Mouse (Mus musculus) lung, postnatal 4 days (tissue): ENCODE results near the gene Lancl1.

Source experiments
- DNase-seq, 2 experiments: peaks; one replicate each; pipeline ENCODE4 v3.0.0; 2021

Gene Lancl1

DNA sequence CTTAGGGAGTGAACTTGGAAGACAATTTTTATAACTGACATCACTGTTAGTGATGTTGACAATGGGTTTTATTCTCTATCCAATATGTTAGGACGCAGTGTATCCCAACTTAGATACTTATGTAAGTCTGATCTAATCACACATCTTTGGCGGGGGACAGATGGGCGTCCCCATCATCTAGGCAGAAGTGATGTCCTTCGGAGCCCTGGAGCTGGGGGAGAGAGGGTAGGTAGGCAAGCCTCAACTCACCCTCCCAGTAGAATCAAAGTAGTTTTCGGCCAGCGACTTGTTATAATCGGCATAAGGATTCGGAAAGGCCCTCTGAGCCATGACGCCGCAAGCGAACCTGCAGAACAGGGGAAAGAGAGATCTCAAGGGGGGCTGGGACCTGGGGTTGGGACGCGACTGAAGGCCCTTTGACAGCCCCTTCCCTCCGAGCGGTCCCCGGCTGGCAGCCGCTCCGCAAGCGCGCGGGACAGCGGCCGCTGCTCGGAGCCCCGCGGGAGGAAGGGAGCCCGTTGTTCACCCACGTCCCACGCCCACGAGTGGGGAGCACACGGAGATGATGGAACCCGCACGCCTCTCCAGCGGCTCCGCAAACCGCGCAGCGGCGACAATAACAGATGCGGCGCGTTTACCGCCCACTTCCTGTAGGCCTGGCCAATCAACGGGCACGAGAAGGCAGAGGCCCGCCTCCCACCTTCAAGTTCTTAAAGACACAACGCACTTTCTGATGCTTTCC, at the start of gene Lancl1:
Gene Lancl1, minus strand, starts transcription at position 627 of the 742 bp plus-strand sequence.
- peak; percentile 91 to 92 for DNase-seq

DNA sequence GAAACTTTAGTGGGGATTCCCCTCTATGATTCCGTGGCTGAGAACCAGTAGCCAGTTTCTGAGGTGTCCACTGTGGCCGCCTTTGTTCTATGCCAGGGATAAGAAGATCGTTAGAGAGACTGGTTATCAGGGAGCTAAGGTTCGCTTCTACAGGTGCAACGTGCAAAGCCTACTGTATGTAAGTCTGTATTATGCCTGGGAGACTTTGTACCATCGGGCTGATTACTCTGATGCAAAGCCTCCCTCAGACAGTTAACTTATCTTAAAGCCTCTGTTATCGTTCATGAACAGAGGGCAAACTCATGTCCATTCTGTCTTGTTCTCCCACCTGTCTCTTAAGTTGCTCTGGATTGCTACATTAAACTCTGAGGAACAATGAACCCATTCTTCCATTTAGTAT, 40.5 kb upstream of the Lancl1 start:
- no peak for DNase-seq

DNA sequence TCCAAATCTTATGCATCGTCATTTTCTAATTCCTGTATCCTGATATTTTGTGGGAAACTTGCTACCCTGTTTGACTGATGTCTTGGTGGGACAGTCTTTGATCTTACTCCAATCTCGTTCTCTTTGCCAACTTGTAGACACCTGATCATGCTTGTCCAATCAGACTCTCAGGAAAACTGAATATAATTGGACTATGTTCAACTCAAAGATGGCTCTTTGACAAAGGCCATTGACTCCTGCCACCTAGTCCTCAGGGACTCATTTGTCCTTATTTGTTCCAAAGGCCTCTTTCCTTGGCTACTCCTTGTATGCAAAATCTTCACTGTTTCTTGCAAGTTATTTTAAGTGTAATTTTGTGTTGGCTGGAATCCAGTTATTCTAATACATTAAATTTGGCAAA, 40.0 kb upstream of the Lancl1 start:
- no peak for DNase-seq

DNA sequence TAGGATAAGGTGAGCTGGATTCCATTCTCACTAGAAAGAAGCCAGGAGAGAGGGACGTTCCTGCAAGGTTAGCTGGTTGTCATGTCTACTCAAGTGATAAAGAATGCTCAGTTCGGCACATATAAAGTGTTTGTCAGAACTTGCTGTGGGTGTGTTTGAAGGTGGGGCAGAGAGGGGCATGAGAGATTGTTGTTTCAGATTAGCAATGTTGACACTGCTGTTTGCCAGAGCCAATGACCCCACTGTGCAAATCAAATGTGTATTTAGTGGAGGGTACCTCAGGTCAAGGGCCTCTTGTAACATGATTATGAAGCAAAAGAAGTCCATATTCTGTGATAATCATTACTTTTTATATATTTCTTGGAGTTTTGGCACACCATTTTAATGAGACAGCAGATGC, 39.1 kb upstream of the Lancl1 start:
- DNase-seq = no peak

DNA sequence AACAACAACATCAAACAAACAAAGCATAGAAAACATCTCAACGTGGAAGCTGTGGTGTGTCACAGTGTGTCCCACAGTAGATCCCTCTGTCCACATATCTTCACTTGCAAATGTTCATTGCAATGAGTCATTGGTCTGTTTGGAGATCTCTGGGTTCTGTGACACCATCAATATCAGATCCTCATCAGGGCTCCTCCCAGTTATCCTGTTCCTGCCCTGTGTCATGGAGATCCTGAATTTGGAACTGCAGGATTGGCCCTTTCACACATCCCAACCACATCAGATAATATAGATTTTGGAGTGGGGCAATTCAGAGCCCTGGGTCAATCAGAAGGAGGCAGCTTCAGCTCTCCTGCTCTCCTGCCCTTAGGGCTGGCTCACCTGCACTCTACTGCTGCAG, 28.9 kb upstream of the Lancl1 start:
- no peak for DNase-seq

DNA sequence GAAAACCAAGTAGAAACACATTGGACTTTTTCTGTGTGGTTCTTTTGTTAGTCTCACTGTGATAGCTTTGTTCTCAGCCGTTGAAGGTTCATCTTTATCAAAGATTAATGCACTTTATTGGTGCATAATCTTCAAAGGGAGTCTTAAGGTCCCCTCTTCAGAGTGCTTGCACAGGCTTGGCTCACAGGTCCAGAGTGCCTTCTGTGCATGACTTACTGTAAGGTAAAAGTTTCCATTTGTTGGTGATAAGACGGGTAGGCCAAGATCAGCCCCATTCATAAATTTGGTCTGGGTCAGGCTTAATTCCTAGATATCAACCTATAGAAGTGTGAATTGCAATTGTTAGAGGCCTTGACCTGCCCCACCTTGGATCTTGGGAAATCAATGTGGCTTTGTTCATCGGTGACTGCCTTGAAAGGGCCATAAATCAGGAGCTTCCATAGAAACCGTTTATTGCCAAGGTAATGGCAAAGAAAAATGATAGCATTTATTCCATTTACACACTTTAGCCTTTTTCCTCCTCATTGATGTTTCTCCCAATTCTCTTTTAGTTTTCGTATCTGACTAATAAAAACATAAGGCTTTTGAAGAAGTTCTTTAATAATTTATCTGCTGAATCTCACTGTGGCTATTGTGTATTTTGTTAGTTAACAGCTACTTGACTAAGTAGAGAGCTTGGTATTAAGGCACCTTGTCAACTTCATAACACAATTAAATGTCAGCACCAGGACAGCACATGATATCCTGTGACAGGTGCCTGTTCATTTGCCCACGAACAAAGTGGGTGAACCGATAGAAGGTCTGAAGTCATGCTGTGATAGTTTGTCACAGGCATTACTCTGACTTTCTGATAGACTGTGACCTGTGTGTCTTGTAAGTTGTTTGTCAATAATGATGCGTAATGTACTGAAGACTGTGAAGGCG, 26.9 kb upstream of the Lancl1 start:
- DNase-seq = no peak

DNA sequence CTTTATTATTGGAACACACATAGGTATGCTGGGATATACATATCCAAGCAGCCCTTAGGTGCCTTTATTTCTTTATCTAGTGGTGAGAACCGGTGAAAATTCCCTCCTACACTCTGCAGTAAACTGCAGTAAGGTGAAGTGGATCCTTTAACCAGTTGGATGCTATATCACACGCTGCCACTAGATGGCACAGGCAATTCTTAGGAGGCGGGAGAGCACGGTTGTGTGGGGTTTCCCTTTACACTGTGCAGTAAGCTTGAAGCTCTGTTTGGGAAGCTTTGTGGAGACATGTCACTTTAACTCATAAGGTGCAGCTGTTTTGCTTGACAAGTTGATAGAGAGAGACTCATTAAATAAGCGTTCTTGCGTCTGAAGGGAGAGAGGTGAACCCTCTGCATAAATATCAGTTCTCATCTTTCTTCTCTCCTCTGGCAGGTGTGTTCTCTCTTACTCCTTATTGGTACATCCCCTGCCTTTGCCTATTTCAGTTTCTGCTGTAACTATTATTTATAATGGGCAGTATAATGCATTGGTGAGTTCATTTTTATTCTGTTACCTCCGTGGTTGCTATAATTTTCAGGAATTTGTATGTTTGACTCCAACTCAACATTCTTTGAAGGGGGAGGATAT, 22.9 kb upstream of the Lancl1 start:
- peak; percentile 27 to 64 for DNase-seq

DNA sequence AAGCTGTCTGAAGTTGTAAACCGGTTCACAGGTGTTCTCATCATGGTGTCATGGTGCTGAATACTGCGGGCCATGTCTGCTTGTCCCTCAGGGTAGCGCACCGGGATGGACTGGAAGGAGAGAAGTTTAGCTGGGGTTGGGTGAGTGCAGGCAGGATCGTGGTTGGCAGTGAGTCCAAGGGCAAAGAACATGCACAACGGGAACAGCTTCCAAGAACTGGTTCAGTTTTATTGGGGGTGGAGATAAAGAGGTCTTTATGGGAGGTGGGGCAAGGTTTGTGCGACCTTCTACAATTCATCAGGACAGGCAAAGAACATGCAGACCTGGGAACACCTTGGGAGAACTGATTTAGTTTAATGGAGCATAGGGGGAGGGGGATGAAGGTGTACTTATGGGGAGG, 17.1 kb upstream of the Lancl1 start:
- no peak for DNase-seq

DNA sequence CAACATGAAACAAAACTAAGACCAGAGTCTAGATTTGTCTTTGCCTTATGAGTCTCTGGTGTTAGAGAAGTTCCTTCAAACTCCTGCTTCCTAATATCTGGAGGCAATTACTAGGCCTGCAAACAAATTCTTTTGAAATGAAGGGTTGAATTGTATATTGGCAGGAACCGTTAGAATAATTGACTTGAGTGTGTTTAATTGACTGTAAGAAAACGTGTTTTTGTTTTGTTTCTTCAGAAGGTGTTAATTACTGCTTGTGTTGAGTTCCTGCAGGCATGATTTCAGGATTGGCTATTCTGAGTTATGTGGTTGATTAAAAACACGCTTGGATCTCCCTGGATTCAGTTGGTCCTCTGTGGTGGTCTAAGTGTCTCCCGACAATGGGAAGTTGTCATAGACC, 14.0 kb upstream of the Lancl1 start:
- no peak for DNase-seq

DNA sequence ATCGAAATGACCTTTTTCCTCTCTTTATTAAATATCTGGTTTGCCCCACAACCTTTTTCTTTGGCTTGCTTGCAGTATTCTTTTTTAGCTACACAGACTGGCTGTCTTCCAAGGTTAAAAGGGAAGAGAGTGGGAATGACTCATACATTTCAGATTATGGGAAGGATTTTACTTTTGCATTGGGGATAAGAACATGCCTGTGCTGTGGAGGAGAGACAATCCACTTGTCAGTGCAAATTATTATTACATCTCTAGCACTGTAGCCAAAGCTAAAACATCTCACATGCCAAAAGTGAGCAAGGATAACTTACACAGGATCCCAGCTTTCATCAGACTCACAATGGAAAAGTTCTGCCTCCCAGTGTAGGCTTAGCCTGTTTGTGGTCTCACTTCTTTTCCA, 10.9 kb upstream of the Lancl1 start:
- DNase-seq = no peak

DNA sequence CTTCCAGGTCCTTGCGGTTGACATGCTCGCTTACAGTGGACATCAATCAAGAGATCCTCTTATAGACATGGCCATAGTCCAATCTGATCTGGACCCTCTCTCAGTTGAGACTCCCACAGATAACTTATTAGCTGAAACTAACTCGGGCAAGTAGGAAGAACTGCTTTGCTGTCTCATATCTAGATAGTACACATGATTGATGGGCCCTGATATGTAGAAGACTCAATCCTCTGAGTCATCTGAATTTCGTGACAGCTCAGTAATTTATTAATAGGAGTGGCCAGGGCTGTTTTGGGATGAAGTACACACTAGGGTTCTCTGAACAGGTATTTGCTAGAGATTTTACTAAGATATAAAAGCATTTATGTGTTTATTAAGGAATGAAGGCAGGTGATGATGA, 10.0 kb upstream of the Lancl1 start:
- DNase-seq = no peak

DNA sequence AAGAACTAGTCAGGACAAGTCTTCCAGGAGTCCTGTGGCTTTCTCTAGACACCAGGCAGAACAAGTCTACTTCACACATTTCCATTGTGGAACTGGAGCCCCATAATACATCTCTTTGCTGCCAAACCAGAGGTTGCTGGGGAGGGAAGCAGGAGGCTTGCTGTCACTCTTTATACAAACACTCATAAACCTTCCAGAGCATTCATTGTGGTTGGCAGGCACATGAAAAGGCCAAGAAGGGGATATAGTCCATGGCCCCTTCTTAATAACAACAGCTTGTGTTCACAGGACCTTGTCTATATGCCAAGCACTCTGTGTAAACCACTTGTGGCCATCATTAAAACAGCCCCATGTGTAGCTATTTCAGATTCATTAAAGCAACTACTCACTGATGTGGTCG, 6.4 kb upstream of the Lancl1 start:
- DNase-seq = no peak

DNA sequence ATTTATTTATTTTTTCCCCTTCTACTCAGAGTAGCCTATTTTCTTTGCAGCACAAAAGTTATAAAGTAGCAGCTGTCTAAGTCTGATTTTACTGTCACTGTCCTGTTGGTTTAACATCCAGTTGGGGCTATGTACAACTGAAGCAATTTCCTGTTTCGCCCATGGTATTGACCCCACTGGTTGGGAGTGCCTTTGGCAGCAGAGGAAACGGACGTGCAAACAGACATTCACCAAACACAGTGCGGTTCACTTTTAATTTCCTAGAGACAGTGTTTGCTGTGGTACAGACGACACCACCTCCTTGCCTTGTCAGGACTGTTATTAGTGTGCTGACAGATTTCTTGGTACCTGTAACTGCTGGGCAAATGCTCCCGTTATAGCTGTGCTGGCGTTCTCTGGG, 3.9 kb upstream of the Lancl1 start:
- no peak for DNase-seq

DNA sequence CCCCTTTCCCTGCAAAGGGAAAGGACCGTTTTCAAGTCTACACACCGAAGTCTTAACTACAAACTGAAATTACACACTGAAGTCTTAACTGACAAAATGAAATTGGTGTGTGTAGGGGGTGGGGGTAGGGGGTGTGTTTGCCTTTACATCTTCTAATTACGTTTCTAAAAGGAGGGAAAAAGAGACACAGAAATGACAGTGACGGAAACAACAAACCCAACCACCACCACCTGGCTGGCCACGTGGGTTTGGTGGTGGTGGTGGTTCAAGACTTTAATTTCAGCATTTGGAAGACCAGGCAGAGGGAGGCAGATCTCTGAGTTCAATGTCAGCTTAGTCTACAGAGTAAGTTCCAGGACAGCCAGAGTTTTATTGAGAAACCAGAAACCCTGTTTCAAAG, 411 bp upstream of the Lancl1 start:
- DNase-seq = no peak

DNA sequence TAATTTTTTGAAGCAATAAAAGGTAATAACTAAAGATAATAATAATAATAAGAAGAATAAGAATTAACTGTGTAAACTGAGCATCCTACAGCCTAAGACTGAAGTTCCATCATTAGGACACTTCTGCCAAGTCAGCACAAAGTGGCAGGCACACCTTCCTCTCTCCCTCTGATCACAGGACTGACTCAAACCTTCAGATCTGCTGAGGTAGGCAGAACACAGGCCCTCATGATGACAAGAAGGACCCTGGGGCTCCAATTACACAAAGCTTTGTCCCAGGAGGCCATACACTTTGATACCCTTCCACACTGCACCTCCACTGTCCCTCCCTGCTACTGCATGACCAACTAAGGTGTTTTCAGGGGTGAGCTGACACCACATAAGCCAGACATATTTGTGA, 1.5 kb downstream of the Lancl1 start:
- DNase-seq = no peak

DNA sequence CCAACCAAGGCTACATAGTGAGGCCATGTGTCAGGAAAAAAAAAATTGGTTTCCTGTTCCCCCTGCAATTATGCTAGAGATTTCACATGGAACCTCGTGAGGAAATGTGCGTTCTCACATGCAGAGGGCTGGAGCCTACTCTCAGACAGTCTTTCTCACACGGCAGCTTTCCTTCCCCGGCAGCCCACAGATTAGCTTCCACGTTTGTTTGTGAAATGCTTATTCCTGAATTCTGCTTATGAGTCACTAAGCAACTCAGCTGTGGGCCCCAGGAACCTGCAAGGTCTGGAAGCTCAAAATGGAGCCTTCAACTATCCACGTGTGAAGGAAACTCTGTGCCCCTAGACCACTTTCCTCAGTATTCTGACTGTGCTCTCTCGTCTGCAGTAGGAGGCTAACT, 5.4 kb downstream of the Lancl1 start:
- DNase-seq = no peak

DNA sequence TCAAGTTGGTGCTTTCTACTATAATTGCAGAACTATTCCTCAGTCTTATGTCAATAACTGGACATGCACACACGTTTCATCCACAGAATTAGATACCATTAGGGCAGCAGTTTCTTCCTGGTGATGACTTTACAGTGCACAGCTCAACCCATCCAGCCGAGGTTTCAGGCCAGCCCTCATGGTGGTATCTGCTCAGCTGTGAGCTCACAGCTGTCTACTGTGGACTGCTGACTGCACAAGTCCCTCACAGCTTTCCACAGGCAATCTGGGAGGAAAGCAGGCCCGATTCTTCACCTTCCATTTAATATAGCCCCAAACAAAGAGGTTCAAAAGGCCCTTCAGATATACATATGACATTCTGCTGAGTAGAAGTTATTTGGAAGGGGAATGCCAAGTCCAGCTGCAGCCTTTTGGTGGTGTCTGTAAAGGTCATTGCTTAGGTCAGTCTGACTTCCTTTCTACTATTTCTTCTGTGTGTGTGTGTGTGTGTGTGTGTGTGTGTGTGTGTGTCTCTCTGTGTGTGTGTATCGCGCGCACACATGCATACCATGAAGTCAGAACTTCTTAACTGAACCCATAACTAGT, 11.7 kb downstream of the Lancl1 start:
- peak in 1 of 2 experiments; percentile 43 for DNase-seq

DNA sequence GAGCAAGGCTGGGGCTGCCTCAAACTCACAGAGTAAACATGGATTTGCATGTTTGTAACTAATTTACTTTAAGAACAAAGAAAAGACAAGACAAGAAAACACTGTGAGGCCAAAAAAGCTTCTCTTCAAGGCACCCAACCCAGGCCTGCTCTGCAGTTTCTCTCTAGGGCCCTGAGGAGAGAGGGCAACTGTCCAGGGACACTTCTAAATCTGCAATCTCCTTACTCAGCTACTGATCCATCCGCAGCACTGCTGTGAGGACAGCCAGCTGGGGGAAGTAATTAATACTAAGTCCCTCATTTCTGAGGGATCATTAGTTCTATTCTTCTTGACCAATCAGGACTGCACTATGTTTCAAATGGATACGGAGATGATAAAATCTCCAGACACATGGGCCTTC, 12.5 kb downstream of the Lancl1 start:
- DNase-seq = peak in 1 of 2 experiments; percentile 35

DNA sequence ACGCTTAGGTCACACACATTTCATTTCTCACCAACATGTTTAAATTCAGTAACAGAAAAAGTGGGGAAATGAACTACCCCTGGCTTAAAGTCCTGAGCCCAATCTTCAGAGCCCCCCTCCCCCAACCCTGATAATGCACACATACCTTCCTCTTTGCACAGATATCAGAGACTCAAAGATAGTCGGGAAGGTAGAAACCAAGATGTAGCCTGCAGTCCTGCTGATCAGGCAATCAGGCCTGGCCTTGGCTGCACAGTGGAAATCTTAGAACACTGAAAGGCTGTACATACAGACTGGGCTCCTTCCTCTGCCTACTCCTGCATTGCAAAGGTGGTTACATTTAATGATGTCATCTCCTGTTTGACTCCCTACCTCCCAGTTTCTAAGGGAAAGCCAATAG, 15.9 kb downstream of the Lancl1 start:
- DNase-seq = no peak

DNA sequence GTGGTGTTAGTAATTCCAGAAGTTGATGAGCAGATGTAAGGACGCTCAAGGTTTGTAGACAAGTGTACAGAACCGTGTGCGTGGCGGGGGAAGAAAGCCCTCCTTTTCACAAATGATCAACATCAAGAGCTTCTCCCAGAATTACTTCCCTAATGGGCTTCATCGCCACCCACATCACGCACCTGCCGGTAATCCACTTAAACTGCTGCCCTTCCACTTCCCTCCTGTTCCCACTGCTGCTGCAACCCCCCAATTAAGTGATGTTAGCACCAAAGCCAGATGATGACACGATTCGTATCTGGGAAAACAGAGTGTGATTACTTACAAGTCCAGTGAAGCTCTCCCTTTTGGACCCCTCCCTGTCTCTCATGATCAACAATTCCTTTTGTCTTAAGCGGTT, 16.6 kb downstream of the Lancl1 start:
- no peak for DNase-seq

DNA sequence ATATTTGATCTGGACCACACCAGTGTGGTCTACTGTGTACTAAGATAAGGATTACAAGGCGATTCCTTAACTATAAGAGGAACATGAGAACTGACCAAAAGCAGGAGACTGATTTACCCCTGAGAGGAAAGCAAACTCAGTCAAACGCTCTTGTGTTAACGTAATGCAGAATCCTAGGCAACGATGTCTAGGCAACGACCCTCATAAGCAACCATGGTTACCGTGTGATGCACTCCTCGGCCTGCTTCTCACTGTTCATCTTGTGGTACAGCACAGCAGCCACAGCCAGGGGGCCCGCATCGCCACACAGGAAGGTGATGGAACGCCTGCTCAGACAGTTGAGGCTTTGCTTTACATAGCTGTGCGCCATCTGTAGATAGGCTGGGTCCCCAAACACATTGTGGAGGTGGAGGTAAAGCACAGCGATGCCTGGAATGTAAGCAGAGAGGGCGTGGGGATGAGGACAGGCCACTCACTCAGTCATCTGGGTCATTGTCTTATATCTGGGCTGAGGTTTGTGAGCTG, 18.0 kb downstream of the Lancl1 start:
- DNase-seq = no peak

DNA sequence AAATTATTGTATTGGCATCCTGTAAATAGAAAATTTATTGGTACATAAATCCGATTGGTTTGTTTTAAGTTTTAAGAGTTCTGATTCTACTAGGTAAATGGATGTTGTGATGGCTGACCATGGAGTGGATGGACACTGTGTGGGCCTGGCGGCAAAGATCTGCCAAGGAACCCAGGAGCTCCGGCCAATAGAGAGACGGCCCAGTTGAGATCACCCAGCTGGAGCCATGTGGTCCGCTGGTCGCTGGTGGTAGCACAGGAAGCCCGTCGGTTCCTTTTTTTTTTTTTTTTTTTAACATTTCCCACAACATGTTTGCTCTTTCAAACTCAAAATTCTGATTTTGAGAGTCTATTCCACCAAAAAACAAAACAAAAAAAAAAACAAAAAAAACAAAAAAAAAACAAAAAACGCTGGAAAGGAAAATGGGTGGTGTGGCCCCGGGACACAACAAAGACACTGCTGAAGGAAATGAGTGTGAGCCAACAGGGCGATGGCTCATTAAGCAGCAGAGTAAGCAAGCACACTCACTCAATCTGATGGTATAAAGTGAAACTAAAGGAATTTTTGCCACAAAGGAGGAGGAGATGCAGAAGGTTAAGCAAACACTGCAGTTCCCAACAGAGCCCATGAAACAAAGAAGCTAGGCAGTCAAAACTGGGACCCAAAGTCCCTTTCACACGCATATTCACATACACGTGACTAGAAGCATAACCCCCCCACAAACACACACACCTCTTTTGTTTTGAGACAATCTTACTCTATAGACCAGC, 21.4 kb downstream of the Lancl1 start:
- DNase-seq = peak in 1 of 2 experiments; percentile 30
